18 mouse cellular contexts compared by ENCODE assay signal in genomic region chr4:135226008-135226667, GRCm38 (mm10). TPM values are rescaled to one million over a fixed set of nuclear protein-coding genes. Genes with fewer than 3 reads are reported as not detected.
DNase-seq lines count a peak whose midpoint lies in the region; ATAC-seq and TF ChIP-seq lines count a peak whose summit lies in the region.
"Had no signal": no experiment of that assay in that cellular context is flagged by ENCODE, and none has a peak within 500 bp of the region (broad histone marks: within the 10 kb centered on the region; RNA-seq: fewer than 3 reads in every experiment).

No protein-coding gene starts in this region.

- H3K4me2 ChIP-seq in myocyte (ENCODE audit: low read depth) = no peak overlapping the region
- H3K4me2 ChIP-seq: forebrain, embryonic 15.5 days; hindbrain, embryonic 13.5 days; midbrain, embryonic 15.5 days had no signal

- peak; percentile 21 for TF ChIP-seq POLR2A in myocyte (IDR thresholded peaks at IDR 0.05; ENCODE audit: insufficient read length, low read depth)

- no peaks in the 10 kb centered on the region for H3K9me3 ChIP-seq in megakaryocyte, embryonic 14.5 days
- H3K9me3 ChIP-seq: forebrain, embryonic 15.5 days; hindbrain, embryonic 13.5 days; midbrain, embryonic 15.5 days had no signal

- H3K4me1 ChIP-seq in megakaryocyte, embryonic 14.5 days = peaks cover 99% of the 10 kb centered on the region
- H3K4me1 ChIP-seq: midbrain, embryonic 15.5 days had no signal

- peak; percentile 7 for DNase-seq in kidney, postnatal 10 days
- no peak for DNase-seq in kidney, postnatal 4 days
- no peak for DNase-seq in testis, postnatal 14 days (ENCODE audit: low spot score)
- no peak for DNase-seq in urinary bladder, postnatal 10 days (ENCODE audit: low spot score)
- DNase-seq: adrenal gland, postnatal 14 days; cerebellum, postnatal 10 days; kidney, postnatal 36 days; right cerebral cortex, postnatal 4 days; thymus, postnatal 4 days had no signal

- H3K79me2 ChIP-seq in myocyte (ENCODE audit: control insufficient read depth, insufficient read depth) = peaks cover 92% of the 10 kb centered on the region

- H3K4me3 ChIP-seq in megakaryocyte, embryonic 14.5 days (replicated peaks) = peak overlapping the region; percentile 75
- no peak overlapping the region for H3K4me3 ChIP-seq in myocyte
- H3K4me3 ChIP-seq: erythroblast, embryonic 14.5 days; forebrain, embryonic 15.5 days; hindbrain, embryonic 13.5 days; midbrain, embryonic 15.5 days had no signal

- no peaks in the 10 kb centered on the region for H3K27me3 ChIP-seq in megakaryocyte, embryonic 14.5 days (replicated peaks)
- no peaks in the 10 kb centered on the region for H3K27me3 ChIP-seq in myocyte (ENCODE audit: control insufficient read depth, insufficient read depth, insufficient read length)
- H3K27me3 ChIP-seq: forebrain, embryonic 15.5 days; hindbrain, embryonic 13.5 days; midbrain, embryonic 15.5 days had no signal

- ATAC-seq in megakaryocyte, adult 5-6 weeks (ENCODE audit: poor library complexity, severe bottlenecking) = no peak
- ATAC-seq in common myeloid progenitor, adult 5-6 weeks (replicated peaks; ENCODE audit: low read depth, poor library complexity, severe bottlenecking) = peak; percentile 47; the same call in 1 of the 2 replicates
- ATAC-seq: forebrain, embryonic 15.5 days; intestine, embryonic 16.5 days; midbrain, embryonic 15.5 days had no signal

- H3ac ChIP-seq in myocyte (ENCODE audit: control insufficient read depth, insufficient read length) = no peak overlapping the region

- H3K36me3 ChIP-seq in megakaryocyte, embryonic 14.5 days (replicated peaks; ENCODE audit: low read length) = peaks cover 84% of the 10 kb centered on the region
- H3K36me3 ChIP-seq in myocyte (ENCODE audit: control insufficient read depth, insufficient read depth) = peaks cover 35% of the 10 kb centered on the region
- H3K36me3 ChIP-seq: midbrain, embryonic 15.5 days had no signal

TF ChIP-seq in myocyte, 11 proteins besides CTCF, POLR2A, EP300 and RAD21:
- TF ChIP-seq E2F4 (IDR thresholded peaks at IDR 0.05; ENCODE audit: insufficient read depth) = no peak
- TF ChIP-seq POLR2AphosphoS2 (IDR thresholded peaks at IDR 0.05; ENCODE audit: insufficient read length, low read depth) = peak; percentile 17

RNA-seq across cellular contexts. Expression of gene Clic4, which starts 46.5 kb away (rescaled TPM):
- 19.4 and 27.6 TPM in 2 replicates for polyA plus RNA-seq in megakaryocyte, embryonic 14.5 days (2012; ENCODE audit: insufficient read depth, low replicate concordance)
- 28.4 and 29.7 TPM in 2 replicates for total RNA-seq in megakaryocyte, adult 5-6 weeks (2015)
- 32.3 and 39.2 TPM in 2 replicates for total RNA-seq in megakaryocyte, adult 5-6 weeks (2017)
- 79.0 and 80.4 TPM in 2 replicates for total RNA-seq in common myeloid progenitor, adult 5-6 weeks (2017)
- polyA plus RNA-seq in myocyte (2012; fragmentation: generic; extraction: Trizol) = 250 TPM
